Mouse (Mus musculus) cerebellum, adult 9-10 months (tissue): ENCODE results near the gene Kif13a.

ENCODE experiments used
- DNase-seq: peaks from one replicate; pipeline ENCODE4 v3.0.0; 2022

Gene Kif13a

GRCm38 (mm10) chr13:46919797-46920196 is 9.9 kb downstream of the Kif13a start:
- DNase-seq: no peak

- DNase-seq: no peak
Observed at GRCm38 (mm10) chr13:46918509-46918908, 11.2 kb downstream of the Kif13a start.

GRCm38 (mm10) chr13:46911960-46912359 is 17.7 kb downstream of the Kif13a start:
- DNase-seq: no peak

GRCm38 (mm10) chr13:46911018-46911419 is 18.6 kb downstream of the Kif13a start:
- DNase-seq: peak; percentile 66

DNA sequence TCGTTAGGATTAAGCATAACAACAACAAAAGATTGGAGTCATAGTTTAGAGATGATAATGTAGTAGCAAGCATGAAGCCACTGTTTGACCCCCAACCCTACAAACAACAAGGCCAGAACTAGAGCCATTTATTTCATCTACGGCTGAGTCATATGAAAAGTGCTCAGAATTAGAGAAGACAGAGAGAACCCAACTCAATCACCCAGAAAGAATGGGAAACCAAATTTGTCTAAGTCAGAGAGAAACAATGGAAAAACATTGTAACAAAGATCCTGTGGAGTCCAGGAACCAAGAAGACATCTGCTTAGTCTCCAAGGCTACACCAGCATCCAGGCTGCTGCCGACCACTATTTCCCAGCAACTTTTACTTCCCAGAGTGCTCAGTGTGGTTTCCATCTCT is 19.7 kb downstream of the Kif13a start:
- DNase-seq: no peak

DNA sequence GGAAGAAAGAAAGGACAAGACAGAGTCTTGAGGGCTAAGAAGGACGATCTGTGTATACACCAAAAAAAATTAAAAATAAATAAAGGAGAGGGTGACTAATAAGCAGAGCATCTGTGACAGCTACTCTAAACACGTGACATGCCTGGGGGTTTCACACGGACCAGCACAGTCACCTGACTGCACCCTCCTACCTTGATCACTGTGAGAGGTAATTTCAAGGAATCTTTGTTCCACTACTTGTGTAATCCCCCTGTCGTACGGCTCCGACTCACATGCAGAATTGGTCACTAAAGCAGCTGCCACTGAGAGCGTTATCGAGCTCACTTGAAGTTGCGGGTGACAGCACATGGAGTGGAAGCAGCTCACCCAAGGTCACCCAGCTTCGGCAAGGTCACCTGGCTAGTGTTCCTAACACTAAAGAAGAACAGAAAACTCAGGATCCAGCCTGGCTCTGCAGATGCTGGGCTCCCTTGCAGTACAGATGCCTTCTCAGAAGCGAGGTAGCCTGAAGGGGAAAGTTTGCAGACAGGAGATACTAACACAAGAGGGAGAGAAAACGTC is 20.6 kb downstream of the Kif13a start:
- no peak for DNase-seq

- no peak for DNase-seq
Observed at GRCm38 (mm10) chr13:46908387-46908786, 21.3 kb downstream of the Kif13a start.

DNA sequence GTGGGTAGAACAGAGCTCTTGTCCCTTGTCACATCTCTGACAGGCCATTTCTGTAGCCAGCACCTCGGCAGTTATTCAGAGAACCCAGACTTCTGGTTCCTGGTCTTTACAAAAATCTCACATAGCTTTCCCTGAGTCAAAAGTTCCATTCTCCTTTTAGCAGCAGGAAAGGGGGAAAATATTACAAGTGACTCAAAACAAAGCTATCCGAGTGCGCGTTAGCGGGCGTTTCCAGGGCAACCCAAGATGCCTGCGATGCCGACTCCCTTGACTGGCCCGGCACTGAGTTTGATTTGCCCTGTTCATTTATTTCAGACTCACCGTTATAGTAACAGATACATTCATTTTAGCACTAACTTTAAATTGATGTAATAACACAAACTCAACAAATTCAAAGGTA is 21.8 kb downstream of the Kif13a start:
- no peak for DNase-seq

- no peak for DNase-seq
Observed at GRCm38 (mm10) chr13:46907115-46907514, 22.6 kb downstream of the Kif13a start.

GRCm38 (mm10) chr13:46905971-46906370 is 23.7 kb downstream of the Kif13a start:
- no peak for DNase-seq

GRCm38 (mm10) chr13:46904982-46905621 is 24.6 kb downstream of the Kif13a start:
- no peak for DNase-seq

DNA sequence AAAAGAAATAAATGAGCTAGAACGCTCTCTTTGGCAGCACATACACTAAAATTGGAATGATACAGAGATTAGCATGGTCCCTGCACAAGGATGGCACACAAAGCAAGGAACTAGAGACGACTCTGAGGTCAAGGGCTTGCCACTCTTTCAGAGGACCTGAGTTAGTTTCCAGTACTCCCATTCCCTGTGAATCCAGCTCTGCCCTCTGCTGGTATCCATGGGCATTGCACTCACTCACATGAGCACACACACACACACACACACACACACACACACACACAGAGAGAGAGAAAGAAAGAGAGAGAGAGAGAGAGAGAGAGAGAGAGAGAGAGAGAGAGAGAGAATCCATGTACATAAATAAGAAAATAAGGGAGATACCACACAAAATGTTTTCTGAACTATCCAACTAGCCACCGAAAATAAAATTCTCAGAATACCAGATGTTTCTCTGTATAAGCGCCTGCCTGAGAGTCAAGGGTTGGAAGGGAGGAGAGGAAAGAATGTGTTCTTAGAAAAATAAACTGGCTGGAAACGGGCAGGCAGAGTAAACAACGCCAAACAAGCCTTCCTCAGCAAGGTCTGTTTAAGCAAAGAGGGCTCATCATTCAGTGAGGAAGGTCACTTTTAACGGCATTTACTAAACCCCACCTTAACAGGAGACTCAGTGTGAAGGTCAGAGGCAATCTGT is 27.0 kb downstream of the Kif13a start:
- DNase-seq: no peak

DNA sequence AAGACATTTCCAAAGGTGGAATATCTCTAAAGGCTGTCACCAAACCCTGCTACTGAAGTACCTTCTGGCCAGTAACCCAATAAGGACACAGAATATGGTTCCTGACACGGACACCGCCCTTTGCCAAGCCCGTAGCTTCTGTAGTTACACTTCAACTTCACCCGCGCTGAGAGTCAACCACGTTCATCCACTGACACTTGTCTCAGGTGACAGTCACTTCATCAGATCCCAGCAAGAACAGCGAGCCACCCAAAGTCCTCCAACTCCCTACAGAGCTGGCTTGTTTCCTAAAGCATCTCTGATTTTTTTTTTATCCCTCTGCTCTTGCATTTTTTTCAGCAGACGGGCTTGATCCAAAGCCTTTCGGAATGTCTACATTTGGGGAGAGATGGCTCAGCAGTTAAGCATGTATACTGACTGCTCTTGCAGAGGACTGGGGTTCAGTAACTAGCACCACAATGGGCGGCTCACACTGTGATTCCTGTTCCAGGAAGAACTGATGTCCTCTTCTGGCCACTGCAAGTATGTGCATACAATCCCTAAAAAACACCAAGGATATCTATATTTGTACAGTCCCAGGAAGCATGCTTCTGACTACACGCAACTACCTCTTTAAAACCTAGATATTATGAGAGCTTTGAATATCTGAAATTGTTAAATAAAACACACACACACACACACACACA is 28.7 kb downstream of the Kif13a start:
- DNase-seq: no peak

GRCm38 (mm10) chr13:46898837-46899236 is 30.8 kb downstream of the Kif13a start:
- DNase-seq: no peak

- DNase-seq: no peak
Observed at GRCm38 (mm10) chr13:46898411-46898810, 31.3 kb downstream of the Kif13a start.

DNA sequence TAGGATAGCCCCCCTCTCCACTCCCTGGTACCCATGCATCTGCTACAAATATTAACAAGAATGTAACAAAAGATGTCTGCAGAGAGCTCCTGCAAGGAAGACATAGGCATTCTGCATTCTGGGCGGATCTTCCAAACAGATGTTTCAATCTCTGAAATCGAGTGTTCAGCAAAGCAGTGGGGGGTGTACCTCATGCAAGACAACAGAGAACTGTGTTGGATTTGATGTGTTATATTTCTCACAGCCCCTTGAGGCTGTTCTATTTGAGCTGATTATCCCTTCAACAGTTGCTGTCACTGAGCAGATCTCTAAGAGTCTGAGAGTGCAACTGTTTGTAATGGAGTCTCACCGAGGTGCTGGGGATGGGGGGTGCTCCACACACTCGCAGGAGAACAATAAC is 37.3 kb downstream of the Kif13a start:
- DNase-seq: no peak

DNA sequence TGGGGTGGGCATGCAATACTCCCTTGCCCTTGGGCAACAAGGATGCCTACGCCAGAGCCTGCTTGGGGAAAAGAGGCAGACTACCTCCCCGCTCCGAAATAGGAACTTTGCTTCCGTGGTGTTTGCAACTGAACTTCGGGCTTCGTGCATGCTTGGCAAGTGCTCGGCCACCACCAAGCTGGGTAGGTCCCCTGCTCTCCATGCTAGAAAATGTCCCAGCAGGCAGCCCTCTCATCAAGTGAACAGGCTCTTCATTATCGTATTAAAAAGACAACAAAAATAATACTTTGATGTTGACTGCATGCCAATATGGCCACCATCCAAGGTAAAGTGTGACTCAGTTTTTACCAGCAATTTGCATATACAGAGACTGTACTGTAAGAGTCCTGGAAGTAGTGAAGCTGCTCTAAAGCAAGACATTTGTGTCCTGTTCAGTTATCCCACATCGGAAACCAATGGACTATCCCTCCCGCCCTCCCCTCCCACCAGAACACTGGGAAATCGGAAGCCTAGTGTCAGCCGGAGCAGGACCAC is 41.5 kb downstream of the Kif13a start:
- DNase-seq: no peak

- DNase-seq: no peak
Observed at GRCm38 (mm10) chr13:46886497-46887261, 43.0 kb downstream of the Kif13a start.

- no peak for DNase-seq
Observed at GRCm38 (mm10) chr13:46885759-46886060, 44.0 kb downstream of the Kif13a start.

- no peak for DNase-seq
Observed at GRCm38 (mm10) chr13:46884898-46885758, 44.5 kb downstream of the Kif13a start.

DNA sequence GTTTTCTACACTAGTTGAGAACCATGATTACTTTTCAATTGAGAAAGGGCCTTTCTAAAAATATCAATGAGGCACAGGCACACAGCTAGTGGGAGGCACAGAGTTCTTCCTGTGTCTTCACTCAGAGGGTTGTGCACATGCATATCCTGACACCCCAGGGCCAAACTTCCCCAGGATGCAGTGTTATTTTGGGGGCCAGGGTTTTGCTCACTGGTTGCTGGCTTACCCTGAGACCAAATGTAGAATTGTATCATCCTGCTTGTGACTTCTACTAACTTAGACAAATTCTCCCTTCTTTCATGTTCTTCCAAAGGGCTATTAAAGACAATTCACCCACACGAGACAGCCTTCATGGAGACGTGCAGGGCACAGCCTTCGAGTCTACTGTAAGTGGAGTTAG is 45.7 kb downstream of the Kif13a start:
- no peak for DNase-seq

DNA sequence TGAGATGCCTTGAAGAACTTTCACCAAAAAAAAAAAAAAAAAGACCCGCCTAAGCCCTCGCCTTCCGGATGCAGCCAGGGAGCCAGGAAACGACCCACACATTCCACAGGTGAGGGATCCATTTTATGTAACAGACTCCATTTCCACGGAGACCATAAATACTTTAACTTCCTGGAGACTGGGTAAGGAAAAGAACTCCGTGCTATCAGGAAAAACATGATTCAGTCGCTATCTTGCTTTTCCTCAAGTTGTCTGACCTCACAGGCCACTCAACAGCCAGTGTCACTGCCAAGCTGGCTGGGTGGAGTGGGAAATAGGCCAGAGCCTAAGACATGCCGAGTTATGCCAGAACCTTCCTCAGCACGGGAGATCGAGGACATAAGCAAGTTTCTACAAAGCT is 46.3 kb downstream of the Kif13a start:
- peak; percentile 63 for DNase-seq
